Mouse (Mus musculus) ES-E14 (cell line): Measurements from ENCODE around the gene Ap2m1.

Source experiments
- CHD2 ChIP-seq: IDR thresholded peaks from 2 replicates; pipeline ENCODE4 v1.6.1; 2014; ENCODE audit warnings: mild to moderate bottlenecking, low read depth, low read length, inconsistent platforms
- HCFC1 ChIP-seq: IDR thresholded peaks from 2 replicates; pipeline ENCODE4 v1.6.1; 2012; ENCODE audit warnings: low read length, inconsistent platforms, borderline replicate concordance; ENCODE audit not compliant: insufficient read depth
- MAFK ChIP-seq: IDR thresholded peaks from 2 replicates; pipeline ENCODE4 v1.6.1; 2014; ENCODE audit warnings: mild to moderate bottlenecking, low read depth, low read length, inconsistent platforms; ENCODE audit not compliant: insufficient read depth
- ZC3H11A ChIP-seq: IDR thresholded peaks from 2 replicates; pipeline ENCODE4 v1.6.1; 2012; ENCODE audit warnings: low read depth, mild to moderate bottlenecking, inconsistent platforms, low read length, borderline replicate concordance

DNA sequence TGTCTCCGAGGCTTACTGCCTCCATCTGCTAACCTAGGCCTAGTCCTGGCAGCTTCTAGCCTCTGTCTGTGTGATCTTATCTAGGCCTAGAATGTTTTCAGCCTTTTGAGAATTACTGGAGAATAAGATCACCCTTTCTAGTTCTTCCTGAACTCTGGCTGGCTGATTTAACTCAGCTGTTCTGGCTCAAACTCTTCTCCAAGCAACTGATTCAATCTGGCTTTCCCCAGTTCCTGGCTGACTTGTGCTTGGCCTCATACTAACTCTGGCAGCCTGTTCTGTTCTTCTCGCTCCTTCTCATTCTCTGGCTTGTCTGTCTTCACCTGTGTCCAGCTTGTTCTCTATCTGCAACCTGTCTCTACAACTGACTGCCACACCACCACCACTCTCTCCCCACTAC, 44.0 kb upstream of the Ap2m1 start:
- TF ChIP-seq CHD2 (no peak), HCFC1 (no peak), MAFK (no peak), ZC3H11A (no peak)
